Mouse (Mus musculus): ENCODE data around the gene Glmp.
"Not testable (repeated sequence)": the region's sequence is repeated elsewhere in the genome, so short reads cannot be mapped to it uniquely, and the experiment has no call there.

Glmp gene

GRCm38 (mm10) chr3:88375750-88376626 lies 51.2 kb downstream of the Glmp start:
- peak; percentile 68 for DNase-seq (ENCODE audit: low read depth, low spot score)

- DNase-seq (ENCODE audit: low read depth, low spot score), result not testable (repeated sequence)
These were observed 51.8 kb downstream of the Glmp start for GRCm38 (mm10) chr3:88376644-88377043.

GRCm38 (mm10) chr3:88378599-88378998 lies 53.8 kb downstream of the Glmp start, which contains the start of gene Bglap2:
Gene Bglap2 (minus strand): TSS chr3:88378699.
- not testable (repeated sequence) for DNase-seq (ENCODE audit: low read depth, low spot score)
